Mouse (Mus musculus) brain, embryonic 14.5 days (tissue): ENCODE data around the gene Bmper.

Experiments used
- CTCF ChIP-seq: fragments of 200-500 bp; IDR thresholded peaks from 2 replicates; pipeline ENCODE4 v1.5.1; 2012; ENCODE audit warnings: inconsistent platforms, mild to moderate bottlenecking, moderate library complexity, borderline replicate concordance; ENCODE audit not compliant: insufficient read depth, insufficient read length; ENCODE audit errors: extremely low read depth
- POLR2A ChIP-seq: fragments of 200-500 bp; IDR thresholded peaks from 2 replicates; pipeline ENCODE4 v1.6.1; 2012; ENCODE audit warnings: mild to moderate bottlenecking, inconsistent platforms, borderline replicate concordance; ENCODE audit not compliant: poor library complexity, insufficient read depth, insufficient read length, severe bottlenecking; ENCODE audit errors: extremely low read depth

GRCm38 (mm10) chr9:23261834-23262233 is 39.0 kb downstream of the Bmper start:
- no peak for TF ChIP-seq CTCF
- no peak for TF ChIP-seq POLR2A
